Mouse (Mus musculus) neutrophil, adult 59 days (primary cell): ENCODE data around the gene Ythdf1. TPM values are rescaled to one million over a fixed set of nuclear protein-coding genes. Genes with fewer than 3 reads are reported as not detected.

Source experiments
- total RNA-seq, 2 experiments: library from RNA; stranded (reverse); gene quantifications; 1 replicate in 1 of 2; 2 replicates in 1 of 2; pipeline ENCODE4 v1.2.4; 2023

Gene Ythdf1
- total RNA-seq, result 10 to 100 TPM; 51.5 to 52.1 TPM

DNA sequence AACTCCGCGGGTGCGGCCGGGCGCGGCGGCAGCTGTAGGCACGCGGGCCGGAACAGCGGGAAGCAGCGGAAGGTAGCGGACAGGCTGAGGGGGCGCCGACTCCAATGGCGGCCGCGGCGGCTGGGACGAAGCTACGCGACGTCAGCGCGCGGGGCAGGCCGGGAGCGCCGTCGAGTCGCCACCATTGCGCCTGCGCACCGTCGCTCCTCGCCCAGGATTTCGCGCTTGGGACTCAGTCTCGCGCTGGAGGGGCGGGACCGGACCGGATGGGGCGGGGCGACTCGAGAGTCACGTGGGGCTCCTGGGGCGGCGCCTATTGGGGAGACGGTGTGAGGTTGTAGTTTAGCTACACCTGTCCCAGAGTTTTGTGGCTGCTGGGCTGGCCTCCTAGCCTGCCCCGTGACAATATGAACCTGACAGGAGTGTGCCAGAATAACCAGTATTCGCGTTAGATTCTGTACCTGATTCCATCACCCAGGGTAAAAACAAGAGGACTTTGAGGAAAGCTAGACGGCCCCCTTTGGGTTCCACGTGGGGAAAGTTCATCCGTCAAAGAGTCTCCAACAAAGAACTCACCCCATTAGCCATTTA, at the start of gene Ythdf1:
Gene Ythdf1 (minus strand): TSS at position 140 of the 591 bp plus-strand sequence.

DNA sequence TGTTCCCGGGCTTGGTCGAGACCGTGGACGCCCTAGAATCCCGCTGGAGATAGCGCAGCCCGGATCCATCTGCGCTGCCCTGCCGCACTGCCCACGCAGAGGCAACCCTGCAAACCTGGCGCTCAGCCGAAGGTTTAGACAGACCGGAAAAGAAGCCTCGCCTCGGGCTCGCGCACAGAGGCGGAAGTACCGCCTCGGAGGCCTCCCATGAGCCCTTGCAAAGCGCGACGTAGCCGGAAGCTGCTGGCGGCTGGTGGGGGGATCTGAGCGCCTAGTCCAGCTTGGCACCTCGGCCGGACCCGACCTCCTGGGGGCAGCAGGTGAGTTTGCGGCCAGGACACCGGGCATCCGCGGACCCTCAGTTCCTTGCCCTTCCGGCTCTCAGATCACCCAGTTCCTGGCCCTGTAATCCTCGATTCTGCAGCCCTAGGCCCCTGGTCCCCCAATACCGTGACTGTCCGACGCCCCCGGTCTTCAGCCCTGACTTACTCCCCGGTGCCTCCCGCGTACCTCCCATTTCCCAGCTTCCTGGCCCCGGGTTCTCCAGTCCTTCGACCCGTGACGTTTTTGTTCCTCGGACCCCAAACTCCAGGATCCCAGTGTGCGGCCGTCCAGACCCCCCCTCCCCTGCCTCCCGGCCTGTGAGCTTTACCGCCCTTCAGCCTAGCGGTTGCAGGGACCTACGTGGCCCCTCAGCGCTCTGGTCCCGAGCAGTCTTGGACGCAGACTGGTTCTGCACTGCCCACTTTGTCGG, 46.4 kb upstream of the Ythdf1 start, which contains the start of gene Arfgap1:
Gene Arfgap1 (plus strand): TSS at position 216 of the 754 bp plus-strand sequence.

DNA sequence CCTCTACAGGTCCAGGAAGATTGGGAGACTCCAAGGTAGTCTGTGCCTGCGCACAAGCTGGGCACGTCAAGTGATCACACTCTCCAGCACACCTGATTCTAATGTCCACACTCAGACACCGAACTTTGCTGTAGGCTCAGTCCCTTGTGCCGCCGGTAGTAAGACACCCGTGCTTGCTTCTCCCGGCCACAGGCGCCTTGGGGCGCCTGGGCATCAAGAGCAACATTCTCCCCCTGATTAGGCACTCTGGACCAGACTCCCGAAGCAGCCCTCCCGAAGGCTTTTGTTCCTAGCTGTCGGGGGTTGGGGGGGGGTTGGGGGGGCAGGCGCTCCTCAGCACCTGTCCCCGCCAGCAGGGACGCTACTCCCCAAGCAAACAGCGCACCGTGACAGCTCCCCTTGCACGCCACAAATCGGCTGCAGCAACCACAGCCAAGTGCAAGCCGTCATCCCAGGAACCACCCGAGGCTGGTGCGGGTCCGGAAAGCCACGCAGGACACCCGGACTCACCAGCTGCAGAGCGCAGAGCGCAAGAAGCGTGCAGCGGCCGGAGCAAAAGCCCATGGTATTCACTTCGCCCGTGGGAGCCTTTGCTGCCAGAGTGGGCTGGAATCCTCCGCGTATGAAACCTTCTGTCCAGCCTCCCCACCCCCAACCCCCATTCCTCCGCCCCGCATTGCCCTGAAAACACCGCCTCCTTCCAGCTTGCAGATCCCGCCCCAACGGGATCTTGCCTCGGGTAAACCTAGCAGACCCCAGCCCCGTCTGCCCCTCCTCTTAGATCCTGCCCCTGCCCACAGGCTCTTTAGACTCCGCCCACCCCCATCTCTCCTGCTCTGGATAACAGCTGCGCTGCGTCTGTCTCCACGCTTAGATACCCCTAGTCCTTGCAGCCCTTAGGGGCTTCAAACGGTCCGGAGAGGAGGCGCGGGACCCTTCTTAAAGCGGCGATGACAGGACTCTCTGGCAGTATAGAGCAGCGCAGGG, 33.6 kb upstream of the Ythdf1 start, which contains the start of gene Nkain4:
Gene Nkain4 (minus strand): TSS at position 639 of the 987 bp plus-strand sequence.

DNA sequence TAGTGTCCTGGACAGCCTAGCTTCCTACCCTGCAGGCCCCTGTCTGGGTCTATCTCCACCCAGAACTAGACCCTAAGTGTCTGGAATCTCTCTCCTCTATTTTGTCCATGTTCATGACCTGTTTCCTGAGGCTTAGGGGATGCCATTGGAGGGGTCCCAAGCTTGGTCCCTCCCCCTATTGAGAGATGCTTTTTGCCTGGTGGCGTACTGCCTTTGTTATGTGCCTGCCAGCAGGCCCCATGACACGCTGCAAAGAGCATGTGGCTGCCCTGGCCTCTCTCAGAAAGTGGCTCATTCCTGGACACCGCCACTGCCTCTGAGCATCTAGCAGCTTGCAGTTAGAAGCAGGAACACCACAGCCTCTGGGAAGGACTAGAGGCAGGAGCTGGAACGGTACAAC, 8.0 kb upstream of the Ythdf1 start, which contains the start of gene Birc7:
Gene Birc7 (plus strand): TSS at position 301 of the 400 bp plus-strand sequence.

Other genes starting within 250 kb of the Ythdf1 start
- gene Dido1, start 210.9 kb downstream of the Ythdf1 start, total RNA-seq, result 10 to 100 TPM; 50.7 to 52.8 TPM
- 10 to 100 TPM; 55.2 to 56.0 TPM for gene Gid8, start 210.8 kb downstream of the Ythdf1 start, total RNA-seq
- 10 to 100 TPM; 18.6 to 25.9 TPM for gene Slc17a9, start 195.7 kb downstream of the Ythdf1 start, total RNA-seq
- not detected for gene Bhlhe23, start 144.0 kb downstream of the Ythdf1 start, total RNA-seq
- not detected for gene Birc7, start 8.1 kb upstream of the Ythdf1 start, total RNA-seq
- gene Nkain4, start 33.8 kb upstream of the Ythdf1 start, total RNA-seq, result not detected
- 10 to 100 TPM; 45.2 to 49.6 TPM for gene Arfgap1, start 46.3 kb upstream of the Ythdf1 start, total RNA-seq
- gene Col20a1, start 65.6 kb upstream of the Ythdf1 start, total RNA-seq, result 1 to 10 TPM; 1.5 to 2.2 TPM
- not detected for gene Chrna4, start 122.6 kb upstream of the Ythdf1 start, total RNA-seq
- not detected for gene Kcnq2, start 214.4 kb upstream of the Ythdf1 start, total RNA-seq
- gene Eef1a2, start 236.1 kb upstream of the Ythdf1 start, total RNA-seq, result under 1 TPM in 1 of 2 experiments, not detected in 1; 0.16 TPM